Mouse (Mus musculus) T-helper 1 cell (primary cell): ENCODE data around the gene Mllt6.

Experiments used
- in situ Hi-C: fragments of 300-600 bp; cut with MboI, MseI; formaldehyde crosslinking; loops from one replicate; pipeline ENCODE4 v1.15.1; 2025; ENCODE audit warnings: high pct_unique_total_duplicates

Gene Mllt6

DNA sequence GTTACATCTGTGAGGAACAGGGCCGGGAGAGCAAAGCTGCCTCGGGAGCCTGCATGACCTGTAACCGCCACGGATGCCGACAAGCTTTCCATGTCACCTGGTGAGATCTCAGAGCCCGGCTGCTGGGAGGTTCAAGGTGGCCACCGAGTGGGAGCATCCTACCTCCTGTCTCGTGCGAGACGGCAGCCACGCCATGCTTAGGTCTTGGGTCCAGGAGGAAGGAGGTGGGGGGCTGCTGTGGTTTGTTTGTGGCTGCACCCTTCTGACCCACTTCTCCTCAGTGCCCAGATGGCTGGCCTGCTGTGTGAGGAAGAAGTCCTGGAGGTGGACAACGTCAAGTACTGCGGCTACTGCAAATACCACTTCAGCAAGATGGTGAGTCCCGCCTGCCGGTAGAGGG is 3.6 kb downstream of the Mllt6 start:
- in situ Hi-C loops: no loop called here

DNA sequence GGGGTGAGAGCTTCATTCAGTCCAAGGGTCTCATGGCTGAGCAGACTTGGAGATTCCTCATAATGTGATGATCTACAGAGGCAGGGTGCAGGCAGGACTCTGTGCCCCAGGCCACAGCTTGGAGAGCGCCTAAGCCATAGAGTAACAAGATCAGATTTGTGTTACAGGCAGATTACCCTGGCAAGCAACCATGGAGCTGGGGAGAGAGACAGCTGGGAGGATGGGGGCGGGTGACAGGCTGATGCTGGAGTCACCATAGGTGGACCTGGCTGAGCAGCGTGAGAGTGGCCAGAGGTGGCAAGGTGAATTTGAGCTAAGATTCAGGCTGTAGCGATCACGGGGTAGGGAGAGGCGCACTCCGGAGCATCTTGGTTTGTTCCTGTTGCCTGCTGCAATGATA is 4.9 kb downstream of the Mllt6 start:
- in situ Hi-C loops: no loop called here

GRCm38 (mm10) chr11:97669268-97669667 is 6.1 kb downstream of the Mllt6 start:
- in situ Hi-C loops: no loop called here

GRCm38 (mm10) chr11:97669829-97670228 is 6.6 kb downstream of the Mllt6 start:
- in situ Hi-C loops: no loop called here

GRCm38 (mm10) chr11:97670234-97671176 is 7.3 kb downstream of the Mllt6 start:
- in situ Hi-C loops: no loop called here

DNA sequence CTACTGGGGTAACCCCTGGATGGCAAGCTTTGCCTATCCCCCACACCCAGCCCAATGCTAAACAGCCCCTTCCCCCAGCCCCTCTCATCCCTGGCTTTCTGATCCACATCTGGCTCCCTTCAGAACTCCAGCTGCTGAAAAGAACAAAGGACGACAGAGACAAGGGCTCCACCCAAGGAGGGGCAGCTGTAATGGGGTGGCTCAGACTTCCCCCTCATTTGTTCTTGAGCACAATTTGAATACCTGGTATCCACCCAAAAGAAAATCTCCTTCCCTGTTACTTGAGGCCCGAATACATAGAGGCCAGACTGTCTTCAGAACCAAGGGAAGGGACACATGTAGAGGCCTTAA is 7.9 kb downstream of the Mllt6 start:
- in situ Hi-C loops: no loop called here

- in situ Hi-C loops: no loop called here
Measured at GRCm38 (mm10) chr11:97673148-97673547, 9.9 kb downstream of the Mllt6 start.

GRCm38 (mm10) chr11:97676050-97676754 is 13.0 kb downstream of the Mllt6 start:
- in situ Hi-C loops: no loop called here

DNA sequence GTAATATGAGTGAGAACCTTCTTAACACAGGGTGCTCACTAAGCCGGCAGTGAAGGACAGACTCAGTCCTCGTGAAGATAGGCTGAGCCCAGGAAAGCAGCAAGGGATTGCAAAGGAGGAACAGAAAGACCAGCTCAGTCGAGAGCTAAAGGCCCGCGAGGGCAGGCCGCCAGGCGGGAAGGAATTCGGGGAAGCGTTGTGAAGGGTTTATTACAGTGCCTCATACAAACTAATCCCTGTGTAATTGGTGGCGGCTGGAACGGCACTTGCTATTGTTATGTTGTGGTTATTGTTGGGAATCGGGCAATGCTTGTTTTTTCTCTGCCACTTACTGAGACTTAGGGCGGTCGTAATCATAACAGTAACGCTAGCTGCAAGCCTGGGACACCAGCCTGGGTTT is 14.2 kb downstream of the Mllt6 start:
- in situ Hi-C loops: no loop called here

- in situ Hi-C loops: no loop called here
Measured at GRCm38 (mm10) chr11:97677842-97678241, 14.6 kb downstream of the Mllt6 start.

- in situ Hi-C loops: no loop called here
Measured at GRCm38 (mm10) chr11:97678301-97678700, 15.1 kb downstream of the Mllt6 start.

DNA sequence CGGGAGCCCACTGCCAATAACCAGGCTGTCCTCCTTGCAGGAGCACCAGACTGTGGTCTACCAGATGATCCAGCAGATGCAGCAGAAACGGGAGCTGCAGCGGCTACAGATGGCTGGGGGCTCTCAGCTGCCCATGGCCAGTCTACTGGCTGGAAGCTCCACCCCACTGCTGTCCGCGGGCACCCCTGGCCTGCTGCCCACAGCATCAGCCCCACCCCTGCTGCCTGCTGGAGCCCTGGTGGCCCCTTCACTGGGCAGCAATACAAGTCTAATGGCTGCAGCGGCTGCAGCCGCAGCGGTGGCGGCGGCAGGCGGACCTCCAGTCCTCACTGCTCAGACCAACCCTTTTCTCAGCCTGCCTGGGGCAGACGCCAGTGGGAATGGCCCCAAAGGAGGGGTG is 17.2 kb downstream of the Mllt6 start:
- in situ Hi-C loops: no loop called here

- in situ Hi-C loops: no loop called here
Measured at GRCm38 (mm10) chr11:97682504-97683055, 19.4 kb downstream of the Mllt6 start.

DNA sequence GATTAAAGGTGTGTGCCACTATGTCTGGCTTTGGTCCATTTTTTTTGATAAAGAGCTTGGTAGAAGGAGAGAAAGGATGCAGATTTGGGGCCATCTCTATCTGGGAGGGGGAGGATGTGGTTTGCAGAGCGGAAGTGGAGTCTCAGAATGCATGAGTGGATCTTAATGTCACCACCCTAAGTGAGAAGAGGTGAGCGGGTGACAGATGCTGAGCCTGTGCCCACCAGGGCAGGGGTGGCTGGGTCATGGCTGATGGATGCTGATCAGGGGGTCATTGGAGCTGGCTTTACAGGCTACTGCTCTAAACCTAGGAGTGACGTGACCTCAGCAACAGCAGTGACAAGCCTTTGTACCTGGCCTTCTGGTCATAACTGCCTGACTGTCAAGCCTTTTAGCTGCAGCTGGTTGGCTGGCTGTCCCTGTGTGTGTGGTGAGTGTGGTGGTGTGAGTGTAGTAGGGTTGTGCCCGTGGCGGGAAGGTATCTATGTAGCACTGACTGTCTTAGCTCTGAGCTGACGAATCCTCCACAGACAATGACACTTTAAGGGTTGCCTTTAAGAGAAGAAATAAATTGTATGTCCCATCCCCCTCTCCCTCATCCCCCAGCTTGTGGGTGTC is 21.0 kb downstream of the Mllt6 start:
- in situ Hi-C loops: no loop called here

- in situ Hi-C loops: no loop called here
Measured at GRCm38 (mm10) chr11:97684766-97685165, 21.6 kb downstream of the Mllt6 start.

GRCm38 (mm10) chr11:97685613-97686321 is 22.6 kb downstream of the Mllt6 start, which contains the start of gene Cisd3:
Gene Cisd3, plus strand, starts transcription at chr11:97685826.
- in situ Hi-C loops: no loop called here

DNA sequence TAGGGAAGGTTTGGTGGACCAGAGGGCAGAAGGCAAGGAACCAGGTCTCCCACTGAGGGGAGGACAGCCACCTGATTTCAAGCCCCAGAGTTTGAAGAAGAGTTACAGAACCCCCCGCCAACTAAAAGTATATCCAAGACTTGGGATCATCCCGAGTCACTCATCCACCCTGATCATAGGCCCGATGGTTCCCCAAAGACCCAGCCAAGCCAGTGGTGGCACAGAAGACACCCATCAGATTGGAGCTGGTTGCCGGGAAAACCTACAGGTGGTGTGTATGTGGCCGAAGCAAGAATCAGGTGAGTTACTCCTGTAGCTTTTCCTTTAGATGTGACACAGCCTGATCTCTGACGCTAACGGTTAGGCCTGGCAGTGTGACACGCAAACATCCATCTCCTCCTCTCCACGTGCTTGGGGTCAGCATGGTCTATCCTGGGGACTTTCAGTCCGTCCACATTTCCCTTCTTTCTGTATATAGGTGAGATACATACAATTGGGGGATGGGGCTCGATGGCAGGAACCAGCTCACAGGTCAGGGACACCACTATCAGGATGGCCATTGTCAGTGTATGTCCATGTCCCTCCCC is 23.2 kb downstream of the Mllt6 start:
- in situ Hi-C loops: no loop called here

- in situ Hi-C loops: no loop called here
Measured at GRCm38 (mm10) chr11:97687061-97687460, 23.8 kb downstream of the Mllt6 start.

GRCm38 (mm10) chr11:97689861-97690260 is 26.6 kb downstream of the Mllt6 start:
- in situ Hi-C loops: loop anchor here (5.0 kb wide), 1 partner anchor 38 kb away; no protein-coding TSS in a partner anchor

GRCm38 (mm10) chr11:97694435-97694834 is 31.2 kb downstream of the Mllt6 start:
- in situ Hi-C loops: loop anchor here (5.0 kb wide), 1 partner anchor 42 kb away; no protein-coding TSS in a partner anchor
